Mouse (Mus musculus) heart, postnatal 0 days (tissue): ENCODE results near the gene Tspyl1.

ENCODE experiments used
- CTCF ChIP-seq: IDR thresholded peaks from 2 replicates; pipeline ENCODE4 v1.5.1; 2016; ENCODE audit warnings: antibody characterized with exemption, control low read depth, low read depth
- EP300 ChIP-seq: IDR thresholded peaks from 2 replicates; pipeline ENCODE4 v1.6.1; 2016; ENCODE audit warnings: antibody characterized with exemption, low read depth

DNA sequence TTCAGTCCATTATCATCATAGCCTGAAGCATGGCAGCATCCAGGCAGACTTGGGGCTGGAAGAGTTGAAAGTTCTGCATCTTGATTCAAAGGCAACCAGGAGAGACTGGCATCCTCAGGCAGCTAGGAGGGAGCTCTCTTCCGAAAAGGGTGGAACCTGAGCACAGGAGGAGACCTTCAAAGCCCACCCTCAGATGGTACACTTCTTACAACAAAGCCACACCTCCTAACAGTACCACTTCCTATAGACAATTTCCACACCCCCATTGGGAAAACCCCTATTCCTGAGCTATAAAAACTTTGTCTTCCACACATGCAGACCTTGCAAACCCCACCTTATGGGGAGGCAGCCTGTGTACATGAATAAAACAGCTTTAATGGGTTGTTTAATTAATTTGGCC, 48.6 kb upstream of the Tspyl1 start:
- no peak for TF ChIP-seq CTCF
- no peak for TF ChIP-seq EP300
